Mouse (Mus musculus) limb, embryonic 14.5 days (tissue): ENCODE measurements around the gene Cdh5. TPM values are rescaled to one million over a fixed set of nuclear protein-coding genes. Genes with fewer than 3 reads are reported as not detected.
"Not testable (repeated sequence)": the region's sequence is repeated elsewhere in the genome, so short reads cannot be mapped to it uniquely, and the experiment has no call there.

Experiments used
- ATAC-seq: fragments of 200-750 bp; cut with Nextera tagmentation; 2 replicates; pipeline ENCODE4 v1.8.0; 2017; ENCODE audit warnings: low read depth, moderate number of reproducible peaks, moderate TSS enrichment; ENCODE audit not compliant: low FRiP score
- DNase-seq: peaks from one replicate; pipeline ENCODE4 v3.0.0-alpha.2; 2015; ENCODE audit warnings: low spot score
- H3K27ac ChIP-seq: fragments of 300-500 bp; sonication (generic); replicated peaks from 2 replicates; pipeline ENCODE4 v1.5.1; 2014; ENCODE audit warnings: low read depth, mild to moderate bottlenecking, low read length, moderate library complexity, mixed read lengths
- H3K27me3 ChIP-seq: fragments of 300-500 bp; sonication (generic); 2 replicates; pipeline ENCODE4 v1.6.1; 2014; ENCODE audit warnings: low read length, mixed read lengths; ENCODE audit not compliant: control insufficient read depth, insufficient read depth
- H3K36me3 ChIP-seq: fragments of 300-500 bp; sonication (generic); 2 replicates; pipeline ENCODE4 v1.6.1; 2014; ENCODE audit warnings: mild to moderate bottlenecking, low read length, moderate library complexity, mixed read lengths; ENCODE audit not compliant: control insufficient read depth, insufficient read depth
- H3K4me1 ChIP-seq: fragments of 300-500 bp; sonication (generic); 2 replicates; pipeline ENCODE4 v1.6.1; 2014; ENCODE audit warnings: antibody characterized with exemption, low read length, mixed read lengths; ENCODE audit not compliant: control insufficient read depth, insufficient read depth
- H3K4me2 ChIP-seq: fragments of 300-500 bp; sonication (generic); replicated peaks from 2 replicates; pipeline ENCODE4 v1.6.1; 2014; ENCODE audit warnings: low read depth, mild to moderate bottlenecking, low read length, moderate library complexity; ENCODE audit not compliant: severe bottlenecking
- H3K4me3 ChIP-seq: fragments of 300-500 bp; sonication (generic); replicated peaks from 2 replicates; pipeline ENCODE4 v1.5.1; 2014; ENCODE audit warnings: low read length
- H3K9ac ChIP-seq: fragments of 300-500 bp; sonication (generic); 2 replicates; pipeline ENCODE4 v1.6.1; 2014; ENCODE audit warnings: mild to moderate bottlenecking, low read depth, low read length, moderate library complexity; ENCODE audit not compliant: severe bottlenecking
- H3K9me3 ChIP-seq: fragments of 300-500 bp; sonication (generic); 2 replicates; pipeline ENCODE4 v1.6.1; 2016; ENCODE audit warnings: low read length; ENCODE audit not compliant: control insufficient read depth
- POLR2A ChIP-seq: fragments of 200-500 bp; IDR thresholded peaks from 2 replicates; pipeline ENCODE4 v1.8.0; 2012; ENCODE audit warnings: inconsistent platforms, mild to moderate bottlenecking, moderate library complexity, borderline replicate concordance; ENCODE audit not compliant: insufficient read depth, insufficient read length; ENCODE audit errors: extremely low read depth
- WGBS: fragments of 180-500 bp; shearing (Covaris S2); extraction: QIAGEN DNeasy Blood & Tissue Kit; methylation state at CpG from one replicate; pipeline ENCODE4 v1.1.7; 2014; 5-methylcytosine and 5-hydroxymethylcytosine counted together
- polyA plus RNA-seq, 2 experiments: library from polyadenylated mRNA; depleted of rRNA in 1 of 2; stranded (reverse) in 1 of 2; unstranded in 1 of 2; fragments of >200 nt; fragmentation: Nextera tagmentation in 1 of 2; extraction: Ambion mirVana in 1 of 2; gene quantifications; 2 replicates each; pipeline versions ENCODE4 v1.2.1 to v1.2.3; 2012 to 2014

Gene Cdh5
- polyA plus RNA-seq, 2 experiments = 34.6 to 58.0 TPM

DNA sequence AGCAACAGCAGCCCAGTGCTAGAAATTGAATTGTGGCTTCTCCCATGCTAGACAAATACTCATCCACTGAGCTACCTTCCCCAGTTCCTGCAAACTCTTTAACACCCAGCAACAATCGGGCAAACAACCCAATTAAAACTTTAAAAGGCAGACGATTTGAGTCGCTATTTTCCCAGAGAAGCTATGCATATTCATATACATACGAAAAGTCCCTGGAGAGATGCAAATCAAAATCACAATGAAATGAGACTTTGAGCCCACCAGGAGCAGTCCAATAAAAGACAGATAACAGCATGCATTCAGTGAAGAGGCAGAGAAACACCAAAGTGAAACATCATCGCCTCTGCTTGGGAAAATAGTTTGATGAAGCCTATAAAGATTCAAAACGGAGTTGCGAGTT, 8.1 kb upstream of the Cdh5 start:
- H3K36me3 ChIP-seq = no peaks in the 10 kb centered on the region
- peaks cover 3% of the 10 kb centered on the region; the same call in 1 of the 2 replicates for H3K4me1 ChIP-seq
- H3K4me2 ChIP-seq = no peak overlapping the region
- 43% methylated on average over 7 of the region's 7 CpGs for WGBS
- no peak overlapping the region for H3K9ac ChIP-seq
- no peak for DNase-seq
- no peak for ATAC-seq
- H3K27me3 ChIP-seq = no peaks in the 10 kb centered on the region
- no peaks in the 10 kb centered on the region for H3K9me3 ChIP-seq
- no peak for TF ChIP-seq POLR2A
- no peak overlapping the region for H3K27ac ChIP-seq
- H3K4me3 ChIP-seq = no peak overlapping the region

DNA sequence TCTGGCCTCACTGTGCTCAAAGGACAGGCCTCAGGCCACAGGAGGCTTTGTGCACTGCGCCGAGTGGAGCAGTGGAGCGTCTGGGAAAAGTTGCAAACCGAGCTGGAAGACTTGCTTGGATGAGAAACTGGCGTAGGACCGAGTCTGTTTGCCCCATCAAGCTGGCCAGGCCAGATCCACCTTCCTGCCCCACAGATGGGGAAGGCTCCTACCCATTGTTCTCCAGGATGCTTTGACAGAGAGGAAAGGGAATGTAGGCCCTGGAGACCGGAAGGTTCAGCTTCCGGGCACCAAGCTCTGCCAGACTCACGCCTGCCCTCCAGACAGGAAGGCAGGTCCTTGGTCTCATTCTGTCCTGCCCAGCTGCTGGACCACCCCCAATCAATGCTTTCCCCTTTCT, 5.8 kb upstream of the Cdh5 start:
- no peak overlapping the region for H3K9ac ChIP-seq
- ATAC-seq = no peak

DNA sequence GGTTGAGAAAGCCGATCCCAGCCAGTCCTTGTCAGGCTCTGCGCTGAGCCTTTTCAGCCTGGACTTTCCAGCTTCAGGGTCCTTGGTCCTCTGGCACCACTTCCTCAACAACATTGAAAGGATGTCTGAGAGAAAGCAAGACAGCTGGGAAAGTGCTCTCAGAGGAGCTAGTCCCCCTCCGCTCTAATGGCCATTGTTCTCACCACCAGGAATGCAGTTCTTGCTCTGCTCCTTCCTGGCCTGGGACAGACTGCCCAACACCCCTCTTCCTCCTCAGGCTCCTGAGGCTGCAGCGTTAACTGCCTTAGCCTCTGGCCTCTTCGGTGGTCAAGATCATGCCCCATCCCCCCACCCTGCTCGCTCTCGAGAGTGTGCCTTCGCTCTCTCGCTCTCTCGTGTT, 4.8 kb upstream of the Cdh5 start:
- no peak overlapping the region for H3K4me2 ChIP-seq
- no peak overlapping the region for H3K4me3 ChIP-seq
- DNase-seq (no peak), ATAC-seq (no peak)
- no peak overlapping the region for H3K9ac ChIP-seq
- H3K27ac ChIP-seq = no peak overlapping the region
- H3K27me3 ChIP-seq = no peaks in the 10 kb centered on the region
- no peak for TF ChIP-seq POLR2A
- no peaks in the 10 kb centered on the region for H3K9me3 ChIP-seq
- no peaks in the 10 kb centered on the region for H3K36me3 ChIP-seq
- WGBS = 55% methylated on average over 10 of the region's 10 CpGs
- 0 out of 2 replicates have a peak, but pooled peaks cover 3% of the 10 kb centered on the region for H3K4me1 ChIP-seq

More for the DNA sequence above, 5.8 kb upstream of the Cdh5 start:
- no peak overlapping the region for H3K27ac ChIP-seq
- no peaks in the 10 kb centered on the region for H3K36me3 ChIP-seq
- DNase-seq = no peak
- no peak overlapping the region for H3K4me3 ChIP-seq
- TF ChIP-seq POLR2A = no peak
- H3K27me3 ChIP-seq = no peaks in the 10 kb centered on the region
- peaks cover 3% of the 10 kb centered on the region; the same call in 1 of the 2 replicates for H3K4me1 ChIP-seq
- no peak overlapping the region for H3K4me2 ChIP-seq
- no peaks in the 10 kb centered on the region for H3K9me3 ChIP-seq
- 65% methylated on average over 9 of the region's 9 CpGs for WGBS

DNA sequence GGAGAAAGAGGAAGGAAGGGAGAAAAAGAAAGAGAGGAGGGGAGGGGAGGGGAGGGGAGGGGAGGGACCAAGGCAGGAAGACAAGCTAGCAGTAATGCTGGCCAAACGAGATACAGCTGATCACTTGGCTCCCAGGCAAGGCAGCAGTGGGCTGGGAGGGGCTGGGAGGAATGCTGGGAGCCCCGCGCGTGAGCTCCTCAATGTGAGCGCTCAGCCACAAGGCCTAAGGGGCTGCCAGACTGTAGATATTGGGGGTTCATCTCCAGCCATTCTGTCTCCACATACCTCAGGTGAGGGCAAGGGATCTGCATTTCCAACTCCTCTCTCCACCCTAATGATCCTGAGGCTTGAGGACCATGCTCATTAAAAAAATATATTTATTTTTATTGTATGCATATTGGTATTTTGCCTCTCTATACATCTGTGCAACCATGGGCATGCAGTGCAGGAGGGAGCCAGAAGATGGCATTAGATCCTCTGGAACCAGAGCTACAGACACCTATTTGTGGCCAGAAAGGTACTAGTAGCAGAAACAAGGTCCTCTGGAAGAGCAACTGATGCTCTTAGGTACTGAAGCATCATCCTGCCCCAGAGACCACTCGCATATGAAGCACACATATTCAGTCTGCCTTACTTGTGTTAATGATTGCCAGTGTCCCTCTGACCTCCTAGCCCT, 2.6 kb upstream of the Cdh5 start:
- no peaks in the 10 kb centered on the region for H3K9me3 ChIP-seq
- no peak for ATAC-seq
- H3K27me3 ChIP-seq = no peaks in the 10 kb centered on the region
- H3K4me1 ChIP-seq = 0 out of 2 replicates have a peak, but pooled peaks cover 3% of the 10 kb centered on the region
- H3K36me3 ChIP-seq = no peaks in the 10 kb centered on the region
- H3K27ac ChIP-seq = no peak overlapping the region
- H3K4me2 ChIP-seq = no peak overlapping the region
- no peak for DNase-seq
- no peak overlapping the region for H3K4me3 ChIP-seq
- no peak overlapping the region for H3K9ac ChIP-seq
- WGBS = 35% methylated on average over 6 of the region's 6 CpGs
- TF ChIP-seq POLR2A = no peak

GRCm38 (mm10) chr8:104099347-104100099, 1.9 kb upstream of the Cdh5 start:
- H3K4me3 ChIP-seq = no peak overlapping the region
- H3K36me3 ChIP-seq = no peaks in the 10 kb centered on the region
- H3K27me3 ChIP-seq = no peaks in the 10 kb centered on the region
- H3K9ac ChIP-seq = no peak overlapping the region
- H3K27ac ChIP-seq = no peak overlapping the region
- 0 out of 2 replicates have a peak, but pooled peaks cover 3% of the 10 kb centered on the region for H3K4me1 ChIP-seq
- WGBS = 74% methylated on average over 20 of the region's 20 CpGs
- H3K4me2 ChIP-seq = no peak overlapping the region
- no peak for TF ChIP-seq POLR2A
- DNase-seq = no peak
- H3K9me3 ChIP-seq = no peaks in the 10 kb centered on the region
- no peak for ATAC-seq

GRCm38 (mm10) chr8:104100724-104101123, 701 bp upstream of the Cdh5 start:
- not testable (repeated sequence) for DNase-seq, H3K4me1 ChIP-seq, H3K9me3 ChIP-seq, H3K36me3 ChIP-seq, H3K27ac ChIP-seq, H3K27me3 ChIP-seq, H3K4me2 ChIP-seq, H3K9ac ChIP-seq, H3K4me3 ChIP-seq, ATAC-seq
- 97% methylated on average over 6 of the region's 6 CpGs for WGBS
